Comparison of ENCODE assay signal across 13 mouse cellular contexts in genomic region chr8:109865536-109865935, GRCm38 (mm10). TPM values are rescaled to one million over a fixed set of nuclear protein-coding genes. Genes with fewer than 3 reads are reported as not detected.
A peak's percentile ranks its signal among the peaks of the same experiment; 100 is the strongest.
DNase-seq lines count a peak whose midpoint lies in the region; ATAC-seq lines count a peak whose summit lies in the region.
"Had no signal": no experiment of that assay in that cellular context is flagged by ENCODE, and none has a peak within 500 bp of the region (broad histone marks: within the 10 kb centered on the region; RNA-seq: fewer than 3 reads in every experiment).

No protein-coding gene starts in this region.

- ATAC-seq in liver, embryonic 13.5 days (ENCODE audit: low read depth): no peak
- no peak for ATAC-seq in forebrain, embryonic 15.5 days (replicated peaks)
- ATAC-seq: midbrain, embryonic 16.5 days had no signal

- DNase-seq in cerebellum, adult 11-12 months: peak; percentile 18
- DNase-seq in cerebellum, postnatal 36 days: no peak
- peak; percentile 16 for DNase-seq in left cerebral cortex, adult 11 months (ENCODE audit: low spot score)
- DNase-seq in left cerebral cortex, postnatal 4 days: no peak
- DNase-seq in liver, embryonic 13.5 days: no peak
- no peak for DNase-seq in MN1 (ENCODE audit: low spot score)
- DNase-seq: heart, postnatal 10 days; thymus, adult 2 months had no signal

- H3K9me3 ChIP-seq in erythroblast, embryonic 14.5 days (ENCODE audit: control insufficient read depth, low read length): no peaks in the 10 kb centered on the region
- H3K9me3 ChIP-seq in liver, embryonic 13.5 days (replicated peaks): no peaks in the 10 kb centered on the region
- no peaks in the 10 kb centered on the region for H3K9me3 ChIP-seq in forebrain, embryonic 15.5 days
- H3K9me3 ChIP-seq: embryonic facial prominence, embryonic 15.5 days; neural tube, embryonic 15.5 days had no signal

- H3K27me3 ChIP-seq in erythroblast, embryonic 14.5 days (ENCODE audit: control insufficient read depth): no peaks in the 10 kb centered on the region
- H3K27me3 ChIP-seq in liver, embryonic 13.5 days: no peaks in the 10 kb centered on the region
- no peaks in the 10 kb centered on the region for H3K27me3 ChIP-seq in forebrain, embryonic 15.5 days
- H3K27me3 ChIP-seq: embryonic facial prominence, embryonic 15.5 days; neural tube, embryonic 15.5 days had no signal

- 15% methylated on average over 4 of the region's 4 CpGs for WGBS in liver, embryonic 13.5 days (ENCODE audit: insufficient replicate concordance)
- WGBS in forebrain, embryonic 15.5 days: 81% methylated on average over 4 of the region's 4 CpGs

- H3K27ac ChIP-seq in liver, embryonic 13.5 days: peak overlapping the region; percentile 97
- H3K27ac ChIP-seq in forebrain, embryonic 15.5 days (replicated peaks): no peak overlapping the region
- H3K27ac ChIP-seq: embryonic facial prominence, embryonic 15.5 days; neural tube, embryonic 15.5 days had no signal

- H3K36me3 ChIP-seq in erythroblast, embryonic 14.5 days (ENCODE audit: control insufficient read depth): peaks cover 70% of the 10 kb centered on the region
- H3K36me3 ChIP-seq in liver, embryonic 13.5 days: peaks cover 23% of the 10 kb centered on the region
- H3K36me3 ChIP-seq in forebrain, embryonic 15.5 days: peaks cover 26% of the 10 kb centered on the region

- peak overlapping the region; percentile 99 for H3K4me3 ChIP-seq in erythroblast, embryonic 14.5 days (replicated peaks)
- peak overlapping the region; percentile 24 for H3K4me3 ChIP-seq in liver, embryonic 13.5 days (replicated peaks)
- no peak overlapping the region for H3K4me3 ChIP-seq in forebrain, embryonic 15.5 days
- H3K4me3 ChIP-seq: embryonic facial prominence, embryonic 15.5 days; neural tube, embryonic 15.5 days had no signal

- H3K4me2 ChIP-seq in liver, embryonic 13.5 days: peak overlapping the region; percentile 58
- H3K4me2 ChIP-seq in forebrain, embryonic 15.5 days (replicated peaks): no peak overlapping the region
- H3K4me2 ChIP-seq: embryonic facial prominence, embryonic 15.5 days; neural tube, embryonic 15.5 days had no signal

- H3K4me1 ChIP-seq in erythroblast, embryonic 14.5 days (ENCODE audit: control insufficient read depth): peaks cover 87% of the 10 kb centered on the region
- H3K4me1 ChIP-seq in liver, embryonic 13.5 days (replicated peaks): peaks cover 74% of the 10 kb centered on the region
- H3K4me1 ChIP-seq in forebrain, embryonic 15.5 days: peaks cover 18% of the 10 kb centered on the region

- intact Hi-C loops in left cerebral cortex, postnatal 4 days (cut with DNase I): no loop called here

- H3K9ac ChIP-seq in liver, embryonic 13.5 days: peak overlapping the region; percentile 70
- H3K9ac ChIP-seq in forebrain, embryonic 15.5 days (replicated peaks): no peak overlapping the region
- H3K9ac ChIP-seq: embryonic facial prominence, embryonic 15.5 days; neural tube, embryonic 15.5 days had no signal

RNA-seq across cellular contexts. Expression of gene Phlpp2, which starts 2.8 kb away (rescaled TPM):
- 10 to 100 TPM; 28.2 to 31.7 TPM for total RNA-seq in left cerebral cortex, postnatal 4 days (2021)
- polyA plus RNA-seq in erythroblast, embryonic 14.5 days (2012): 0.45 and 0.51 TPM in 2 replicates
- polyA plus RNA-seq in liver, embryonic 13.5 days (2015; fragmentation: Nextera tagmentation; extraction: Ambion mirVana): 2.7 and 3.2 TPM in 2 replicates
- 4.0 and 4.9 TPM in 2 replicates for polyA plus RNA-seq in forebrain, embryonic 15.5 days (2015; fragmentation: Nextera tagmentation; extraction: Ambion mirVana)

Comparison
In these comparisons a context has a peak if more than half of its experiments do, and no peak if none do; other contexts are left out.
1. DNase-seq: peak in cerebellum, adult 11-12 months (single experiment) and left cerebral cortex, adult 11 months (single experiment); none in cerebellum, postnatal 36 days (0 of 2), left cerebral cortex, postnatal 4 days (single experiment), liver, embryonic 13.5 days (single experiment) and MN1 (single experiment).